Mouse (Mus musculus) embryonic fibroblast, embryonic 13.5 days (primary cell): ENCODE data around the gene Plcl1. TPM values are rescaled to one million over a fixed set of nuclear protein-coding genes. Genes with fewer than 3 reads are reported as not detected.

Experiments
- H3K27ac ChIP-seq: 2 replicates; pipeline ENCODE4 v1.5.1; 2012; ENCODE audit warnings: low read length, control low read depth, inconsistent platforms; ENCODE audit not compliant: insufficient read depth
- H3K4me1 ChIP-seq: 2 replicates; pipeline ENCODE4 v1.6.1; 2011; ENCODE audit warnings: low read length; ENCODE audit not compliant: control insufficient read depth, insufficient read depth
- H3K4me3 ChIP-seq: 2 replicates; pipeline ENCODE4 v1.5.1; 2011; ENCODE audit warnings: mild to moderate bottlenecking, control low read depth, low read length; ENCODE audit not compliant: insufficient read depth
- CTCF ChIP-seq: IDR thresholded peaks from 2 replicates; pipeline ENCODE4 v1.5.1; 2011; ENCODE audit warnings: mild to moderate bottlenecking, control low read depth, low read length, moderate library complexity, borderline replicate concordance; ENCODE audit not compliant: insufficient read depth
- POLR2A ChIP-seq: IDR thresholded peaks from 2 replicates; pipeline ENCODE4 v1.6.1; 2011; ENCODE audit warnings: low read depth, mild to moderate bottlenecking, control low read depth, low read length, moderate library complexity
- polyA plus RNA-seq: library from polyadenylated mRNA; stranded (reverse); fragments of >200 nt; gene quantifications from 2 replicates; pipeline ENCODE4 v1.2.4, GENCODE M21; 2011; ENCODE audit warnings: low read depth; ENCODE audit not compliant: missing spikeins, insufficient read length

The Plcl1 gene
- polyA plus RNA-seq, 1 experiment, result 10.9 TPM

GRCm38 (mm10) chr1:55590047-55590446 lies 184.3 kb downstream of the Plcl1 start:
- Histone ChIP-seq H3K27ac (no peak overlapping the region), H3K4me3 (no peak overlapping the region), H3K4me1 (no peaks in the 10 kb centered on the region)
- TF ChIP-seq CTCF (no peak), POLR2A (no peak)

- TF ChIP-seq CTCF (no peak), POLR2A (no peak)
- no peak overlapping the region for H3K4me3 ChIP-seq
- no peak overlapping the region for H3K27ac ChIP-seq
- H3K4me1 ChIP-seq, result no peaks in the 10 kb centered on the region
Observed at GRCm38 (mm10) chr1:55600496-55600895, 194.8 kb downstream of the Plcl1 start.

- TF ChIP-seq CTCF (no peak), POLR2A (no peak)
- H3K27ac ChIP-seq, result no peak overlapping the region
- no peak overlapping the region for H3K4me3 ChIP-seq
- no peaks in the 10 kb centered on the region for H3K4me1 ChIP-seq
Observed at GRCm38 (mm10) chr1:55604593-55604992, 198.9 kb downstream of the Plcl1 start.

- Histone ChIP-seq H3K4me1 (no peaks in the 10 kb centered on the region), H3K4me3 (no peak overlapping the region), H3K27ac (no peak overlapping the region)
- no peak for TF ChIP-seq CTCF
- no peak for TF ChIP-seq POLR2A
Observed at GRCm38 (mm10) chr1:55605450-55605849, 199.7 kb downstream of the Plcl1 start.

- Histone ChIP-seq H3K27ac (no peak overlapping the region), H3K4me3 (no peak overlapping the region), H3K4me1 (no peaks in the 10 kb centered on the region)
- TF ChIP-seq CTCF, result no peak
- TF ChIP-seq POLR2A, result no peak
Observed at GRCm38 (mm10) chr1:55605956-55606355, 200.2 kb downstream of the Plcl1 start.

- H3K4me3 ChIP-seq, result no peak overlapping the region
- H3K27ac ChIP-seq, result no peak overlapping the region
- TF ChIP-seq POLR2A, result no peak
- TF ChIP-seq CTCF, result no peak
- H3K4me1 ChIP-seq, result no peaks in the 10 kb centered on the region
Observed at GRCm38 (mm10) chr1:55606405-55606804, 200.7 kb downstream of the Plcl1 start.

GRCm38 (mm10) chr1:55612759-55613328 lies 207.1 kb downstream of the Plcl1 start:
- H3K4me1 ChIP-seq, result no peaks in the 10 kb centered on the region
- no peak overlapping the region for H3K4me3 ChIP-seq
- H3K27ac ChIP-seq, result no peak overlapping the region
- no peak for TF ChIP-seq CTCF
- no peak for TF ChIP-seq POLR2A

GRCm38 (mm10) chr1:55617857-55618256 lies 212.1 kb downstream of the Plcl1 start:
- Histone ChIP-seq H3K27ac (no peak overlapping the region), H3K4me1 (no peaks in the 10 kb centered on the region; the same call in 1 of the 2 replicates), H3K4me3 (no peak overlapping the region)
- no peak for TF ChIP-seq CTCF
- no peak for TF ChIP-seq POLR2A

GRCm38 (mm10) chr1:55618617-55619286 lies 213.0 kb downstream of the Plcl1 start:
- Histone ChIP-seq H3K27ac (no peak overlapping the region), H3K4me3 (no peak overlapping the region)
- TF ChIP-seq POLR2A, result no peak
- no peak for TF ChIP-seq CTCF

GRCm38 (mm10) chr1:55631496-55631895 lies 225.8 kb downstream of the Plcl1 start:
- TF ChIP-seq POLR2A (no peak), CTCF (no peak)
- Histone ChIP-seq H3K4me1 (no peaks in the 10 kb centered on the region), H3K4me3 (no peak overlapping the region), H3K27ac (no peak overlapping the region)

More at GRCm38 (mm10) chr1:55618617-55619286, 213.0 kb downstream of the Plcl1 start:
- no peaks in the 10 kb centered on the region; the same call in 1 of the 2 replicates for H3K4me1 ChIP-seq
